Mouse (Mus musculus) CD8-positive naive resting alpha-beta T cell, adult 57 days (primary cell): ENCODE results near the gene Gm13124. TPM values are rescaled to one million over a fixed set of nuclear protein-coding genes. Genes with fewer than 3 reads are reported as not detected.

Experiments used
- total RNA-seq: library from RNA; stranded (reverse); gene quantifications from one replicate; pipeline ENCODE4 v1.2.4, GENCODE M21; 2023

The Gm13124 gene
- not detected for total RNA-seq

DNA sequence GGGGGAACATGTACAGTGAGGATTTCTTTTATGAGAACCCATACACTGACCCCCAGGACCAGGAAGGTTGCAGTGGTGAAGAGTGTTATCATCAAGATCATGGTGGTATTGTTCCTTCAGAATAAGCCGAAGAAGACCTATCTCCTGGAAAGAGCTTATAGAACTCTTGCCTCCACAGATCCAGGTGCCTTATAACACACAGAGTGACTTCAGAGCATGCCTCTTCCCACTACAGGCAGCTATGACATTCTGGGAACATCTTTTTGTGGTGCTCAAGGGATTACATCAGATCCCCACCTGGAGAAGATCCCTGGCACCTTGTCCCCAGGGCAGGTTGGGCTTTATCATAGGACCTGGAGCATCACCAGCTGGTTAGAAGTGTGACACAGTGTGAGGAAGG, at the start of gene Gm13124:
Gene Gm13124, minus strand, starts transcription at position 101 of the 400 bp plus-strand sequence.

DNA sequence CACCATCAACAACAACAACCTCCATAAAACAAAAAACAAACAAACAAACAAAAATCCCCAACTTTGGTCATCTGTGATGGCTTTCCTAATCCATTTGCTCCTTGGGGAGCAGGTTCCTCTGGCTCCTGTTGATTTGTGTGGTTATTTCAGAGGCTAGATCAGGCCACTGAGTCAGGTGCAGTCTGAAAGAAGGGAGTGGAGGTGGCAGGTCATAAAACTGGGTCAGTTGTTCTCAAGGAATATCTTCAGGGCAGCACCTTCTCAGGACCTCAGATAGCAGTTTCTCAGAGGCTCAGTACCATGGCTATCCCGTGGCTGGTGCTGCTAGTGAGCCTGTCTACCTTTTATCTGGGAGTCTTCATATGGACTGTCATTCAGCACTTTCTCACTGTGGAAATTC, 48.5 kb upstream of the Gm13124 start, which contains the start of gene Aadacl4:
Gene Aadacl4, plus strand, starts transcription at position 301 of the 400 bp plus-strand sequence.

DNA sequence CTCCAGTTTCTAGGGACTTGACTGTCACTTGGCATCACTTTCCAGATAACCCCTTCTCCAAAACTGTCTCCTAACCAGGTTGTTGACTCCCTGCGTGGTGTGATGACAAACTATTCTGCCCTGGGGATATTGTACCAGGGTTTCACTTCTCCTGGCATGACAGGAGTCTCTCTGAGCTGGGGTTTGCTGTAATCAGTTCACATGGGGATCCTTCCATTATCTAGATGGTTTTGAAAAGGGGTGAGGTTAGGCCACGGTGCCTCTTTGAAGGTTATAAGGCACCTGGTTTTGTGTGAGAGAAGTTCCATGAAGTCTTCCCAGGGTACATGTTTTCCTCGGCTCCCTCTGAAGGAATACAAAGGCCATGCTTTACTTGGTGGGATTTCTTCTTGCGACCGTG, 45.4 kb downstream of the Gm13124 start, which contains the start of gene 9430007A20Rik:
Gene 9430007A20Rik, plus strand, starts transcription at position 301 of the 400 bp plus-strand sequence.

Other genes starting within 250 kb of the Gm13124 start
- gene Gm13128, start 234.9 kb downstream of the Gm13124 start, total RNA-seq, result not detected
- gene Gm13119, start 207.2 kb downstream of the Gm13124 start, total RNA-seq, result not detected
- not detected for gene Pramef20, start 187.2 kb downstream of the Gm13124 start, total RNA-seq
- not detected for gene Pramef12, start 156.7 kb downstream of the Gm13124 start, total RNA-seq
- not detected for gene 1700012P22Rik, start 126.4 kb downstream of the Gm13124 start, total RNA-seq
- not detected for gene Gm9944, start 111.8 kb downstream of the Gm13124 start, total RNA-seq
- gene Aadacl3, start 101.4 kb downstream of the Gm13124 start, total RNA-seq, result not detected
- not detected for gene 9430007A20Rik, start 45.3 kb downstream of the Gm13124 start, total RNA-seq
- not detected for gene Aadacl4, start 48.6 kb upstream of the Gm13124 start, total RNA-seq
- not detected for gene Gm436, start 121.2 kb upstream of the Gm13124 start, total RNA-seq
- not detected for gene Gm13178, start 156.3 kb upstream of the Gm13124 start, total RNA-seq
- not detected for gene Gm438, start 221.4 kb upstream of the Gm13124 start, total RNA-seq